Mouse (Mus musculus): ENCODE measurements around the gene Palm3.

- TF ChIP-seq CTCF (IDR thresholded peaks at IDR 0.05; ENCODE audit: insufficient read depth, low read length), result no peak
- no peak for TF ChIP-seq POLR2A (IDR thresholded peaks at IDR 0.05; ENCODE audit: borderline replicate concordance, extremely low read depth, low read depth, low read length)
Observed at GRCm38 (mm10) chr8:84072321-84072720, 51.0 kb downstream of the Palm3 start.
